Mouse (Mus musculus) embryonic fibroblast, embryonic 13.5 days (primary cell): ENCODE measurements at regions not wholly inside any gene's neighbourhood (a gene's known extent, or its start where the extent isn't known, plus 50 kb on each side); places are given as distances from the start of the nearest gene placed in this dataset.
A peak's percentile ranks its signal among the peaks of the same experiment; 100 is the strongest.

Experiments used
- H3K27ac ChIP-seq: 2 replicates; pipeline ENCODE4 v1.5.1; 2012; ENCODE audit warnings: low read length, control low read depth, inconsistent platforms; ENCODE audit not compliant: insufficient read depth
- H3K4me1 ChIP-seq: 2 replicates; pipeline ENCODE4 v1.6.1; 2011; ENCODE audit warnings: low read length; ENCODE audit not compliant: control insufficient read depth, insufficient read depth
- H3K4me3 ChIP-seq: 2 replicates; pipeline ENCODE4 v1.5.1; 2011; ENCODE audit warnings: mild to moderate bottlenecking, control low read depth, low read length; ENCODE audit not compliant: insufficient read depth
- CTCF ChIP-seq: IDR thresholded peaks from 2 replicates; pipeline ENCODE4 v1.5.1; 2011; ENCODE audit warnings: mild to moderate bottlenecking, control low read depth, low read length, moderate library complexity, borderline replicate concordance; ENCODE audit not compliant: insufficient read depth
- POLR2A ChIP-seq: IDR thresholded peaks from 2 replicates; pipeline ENCODE4 v1.6.1; 2011; ENCODE audit warnings: low read depth, mild to moderate bottlenecking, control low read depth, low read length, moderate library complexity

DNA sequence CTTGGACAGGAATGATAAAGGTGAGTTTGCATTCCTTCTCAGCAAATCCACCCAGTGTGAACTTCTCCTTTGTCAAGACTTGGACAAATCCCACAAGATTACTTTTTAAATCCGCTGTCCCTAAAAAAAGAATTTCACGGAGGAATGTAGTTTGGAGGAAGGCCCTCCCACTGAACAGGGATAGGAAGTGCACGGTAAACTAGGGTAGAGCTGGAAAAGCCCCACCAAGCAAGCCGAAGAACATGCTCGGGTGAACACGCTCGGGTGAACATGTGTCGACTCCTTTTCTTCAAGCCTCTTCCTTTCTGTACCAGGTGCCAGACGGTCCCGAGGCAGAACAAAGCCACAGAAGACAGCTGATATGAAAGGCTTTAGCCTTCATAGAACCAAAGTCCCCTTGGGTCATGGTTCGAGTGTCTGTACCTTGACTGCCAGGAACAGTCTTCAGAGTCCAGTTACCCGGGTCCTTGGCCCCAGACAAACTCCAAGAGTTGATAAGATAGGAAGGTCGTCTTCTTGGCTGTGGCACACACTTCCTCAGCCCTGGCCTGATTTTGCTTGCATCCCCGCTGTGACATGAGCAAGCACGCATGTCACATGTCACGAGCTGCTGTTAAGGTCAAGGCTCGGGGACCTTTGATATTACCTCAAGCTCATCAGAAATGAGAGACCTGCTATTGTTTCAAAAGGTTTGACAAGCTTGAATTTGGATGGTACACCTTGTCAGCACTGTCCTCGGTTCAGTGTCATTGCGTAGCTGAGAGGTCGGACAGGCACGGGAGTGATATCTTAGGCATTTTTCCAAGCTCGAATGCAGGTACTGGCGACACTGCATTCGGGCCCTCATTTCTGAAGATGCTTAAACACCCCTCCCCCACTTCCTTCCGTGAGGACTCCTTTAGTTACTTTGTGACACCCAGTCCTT is 51.5 kb upstream of the Ryk start:
- no peak for TF ChIP-seq CTCF
- TF ChIP-seq POLR2A = no peak
- peak overlapping the region; percentile 59 for H3K27ac ChIP-seq
- H3K4me1 ChIP-seq = peaks cover 19% of the 10 kb centered on the region
- H3K4me3 ChIP-seq = no peak overlapping the region

GRCm38 (mm10) chr9:102784329-102785026 is 50.2 kb upstream of the Ryk start:
- Histone ChIP-seq H3K4me1 (peaks cover 12% of the 10 kb centered on the region), H3K27ac (peak overlapping the region; percentile 35; the same call in 1 of the 2 replicates), H3K4me3 (no peak overlapping the region)
- TF ChIP-seq CTCF = peak; percentile 54; the same call in 1 of the 2 replicates
- no peak for TF ChIP-seq POLR2A
